Mouse (Mus musculus) heart, postnatal 4 days (tissue): ENCODE results near the gene Eci1. TPM values are rescaled to one million over a fixed set of nuclear protein-coding genes. Genes with fewer than 3 reads are reported as not detected.
"Not testable (repeated sequence)": the region's sequence is repeated elsewhere in the genome, so short reads cannot be mapped to it uniquely, and the experiment has no call there.

ENCODE experiments used
- DNase-seq: peaks from one replicate; pipeline ENCODE4 v3.0.0; 2021
- total RNA-seq, 2 experiments: library from RNA; stranded (reverse); gene quantifications; 2 replicates each; pipeline ENCODE4 v1.2.3; 2021

The Eci1 gene
- total RNA-seq, 2 experiments from 2014 or later = 323 to 342 TPM

DNA sequence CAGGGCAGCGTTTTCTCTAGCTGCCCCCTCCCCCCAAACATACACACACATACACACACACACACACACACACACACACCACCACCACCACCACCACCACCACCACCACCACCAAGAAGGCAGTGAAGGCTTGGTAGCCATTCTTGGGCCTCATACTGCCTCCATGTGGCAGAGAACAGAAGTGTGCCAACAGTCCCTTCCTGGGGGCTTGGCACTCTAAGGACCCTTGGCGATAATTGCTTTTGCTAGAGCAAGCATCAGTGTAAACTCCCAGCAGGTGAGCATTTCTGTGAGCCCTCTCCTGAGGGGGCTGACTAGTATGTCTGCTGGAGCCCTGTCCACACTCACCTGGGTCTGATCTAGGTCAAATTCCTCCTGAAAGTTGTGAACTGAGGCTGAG lies 14.7 kb downstream of the Eci1 start:
- DNase-seq = no peak

DNA sequence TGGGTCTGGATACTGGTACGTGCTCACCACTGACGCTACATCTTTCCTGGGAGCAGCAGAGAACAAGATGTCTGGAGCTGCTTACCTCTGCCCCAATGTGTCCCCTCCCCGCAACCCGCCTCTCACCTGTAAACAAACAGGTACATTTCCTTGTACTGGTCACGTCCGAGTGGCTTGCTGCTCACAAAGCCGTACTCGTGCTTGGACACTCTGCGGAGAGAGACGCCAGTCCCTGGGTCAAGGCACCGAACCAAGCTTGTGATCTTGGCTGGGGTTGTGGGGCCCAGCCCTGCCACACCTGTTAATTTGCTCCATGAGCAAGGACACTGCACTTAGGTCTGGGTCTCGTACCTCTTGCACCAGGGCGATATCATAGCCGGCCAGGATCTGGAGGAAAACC lies 15.7 kb downstream of the Eci1 start:
- DNase-seq = no peak

DNA sequence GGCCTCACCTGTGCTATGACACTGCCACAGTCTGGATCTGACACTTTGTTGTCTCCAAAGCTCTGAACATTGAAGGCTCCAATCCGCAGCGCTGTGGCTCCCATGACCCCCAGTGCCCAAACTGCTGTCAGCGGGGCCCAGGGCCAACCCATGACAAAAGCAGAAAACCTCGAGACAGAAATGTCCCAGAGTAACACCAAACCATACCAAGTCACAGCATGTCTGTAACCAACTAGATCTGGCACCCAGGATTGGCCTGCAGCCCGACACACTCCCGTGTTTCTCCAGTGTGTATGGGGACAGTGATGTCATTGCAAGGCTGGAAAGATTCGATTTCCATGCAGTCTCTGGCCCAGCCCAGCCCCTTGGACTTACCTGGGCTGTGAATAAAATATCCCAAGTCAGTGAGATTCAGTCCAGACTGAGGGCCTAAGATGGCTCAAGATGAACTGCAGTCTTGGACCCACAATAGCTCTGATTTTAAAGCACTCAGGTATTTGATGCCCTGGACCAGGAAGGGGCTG lies 16.3 kb downstream of the Eci1 start, which contains the start of gene Dnase1l2:
Gene Dnase1l2, minus strand, starts transcription at position 474 of the 524 bp plus-strand sequence.
- no peak for DNase-seq

DNA sequence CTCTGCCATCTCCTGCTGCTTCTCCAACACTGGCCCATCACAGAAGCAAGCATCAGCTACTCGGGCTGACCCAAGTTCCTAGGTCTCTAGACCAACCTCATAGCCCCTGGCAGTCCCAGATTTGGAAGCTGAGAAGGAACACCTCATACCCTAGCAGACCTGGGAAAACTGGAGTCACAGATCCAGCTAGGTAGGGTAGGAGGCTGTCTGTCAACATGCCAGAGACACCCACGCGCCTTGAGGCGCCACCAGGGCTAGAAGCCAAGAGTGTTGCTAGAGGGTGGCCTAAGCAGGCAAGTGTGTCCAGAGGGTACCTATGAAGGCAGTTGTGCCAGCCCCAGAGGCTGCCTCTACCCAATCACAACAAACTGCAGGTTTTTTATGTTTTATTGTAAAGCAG lies 17.0 kb downstream of the Eci1 start:
- no peak for DNase-seq

DNA sequence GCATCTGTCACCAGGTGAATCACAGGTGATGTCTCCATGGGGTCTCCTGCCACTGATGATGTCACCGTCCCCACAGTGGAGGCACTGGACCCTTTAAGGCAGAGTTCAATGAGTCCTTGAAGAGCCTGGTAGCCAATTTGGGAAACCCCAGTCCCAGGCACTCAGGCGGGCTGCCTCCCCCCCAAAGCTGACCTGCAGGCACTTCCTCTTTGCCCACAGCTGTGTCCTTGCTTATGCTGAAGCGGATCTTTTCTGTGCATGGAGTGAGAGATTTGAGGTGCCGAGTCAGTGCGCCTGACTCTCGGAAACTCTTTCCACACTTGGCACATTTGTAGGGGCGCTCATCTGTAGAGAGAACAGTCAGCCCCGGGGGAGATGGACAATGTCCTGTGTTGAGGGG lies 20.1 kb downstream of the Eci1 start:
- DNase-seq = no peak

DNA sequence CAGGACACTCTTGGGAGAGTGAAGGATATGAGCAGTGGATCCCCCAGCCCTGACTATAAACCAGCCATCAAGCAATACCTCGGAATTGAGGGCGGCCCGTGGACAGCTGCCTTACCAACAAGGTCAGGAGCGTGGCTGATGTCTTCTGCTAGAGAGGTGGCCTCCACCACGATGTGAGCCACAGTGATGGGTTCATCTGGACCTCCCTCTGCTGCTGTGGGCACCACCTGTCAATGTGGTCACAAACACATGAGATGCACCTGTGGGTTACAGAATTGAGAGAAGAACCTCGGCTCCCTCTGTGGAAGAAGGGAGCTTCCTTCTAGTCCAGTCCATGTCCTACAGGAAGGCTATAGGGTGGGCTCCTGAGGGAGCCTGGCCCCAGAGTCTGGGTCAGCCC lies 23.1 kb downstream of the Eci1 start:
- DNase-seq = no peak

DNA sequence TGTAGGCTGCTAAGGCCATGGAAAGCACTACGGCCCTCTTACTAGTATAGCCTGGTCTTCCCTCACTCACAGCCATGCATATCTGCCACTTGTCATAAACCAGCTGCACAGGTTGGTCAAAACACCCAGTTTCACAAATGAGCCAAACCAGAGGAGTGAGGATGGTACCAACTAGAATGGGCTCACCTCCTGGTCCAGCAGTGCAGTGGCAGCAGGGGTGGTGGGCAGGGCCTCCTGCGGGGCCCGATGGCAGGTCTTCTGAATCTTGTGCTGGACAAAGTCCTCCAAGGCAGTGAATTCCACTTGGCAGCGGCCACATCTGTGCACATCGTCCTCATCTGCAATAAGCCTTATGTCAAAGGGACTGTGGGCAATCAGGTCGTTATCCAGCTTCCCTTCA lies 24.8 kb downstream of the Eci1 start:
- no peak for DNase-seq

DNA sequence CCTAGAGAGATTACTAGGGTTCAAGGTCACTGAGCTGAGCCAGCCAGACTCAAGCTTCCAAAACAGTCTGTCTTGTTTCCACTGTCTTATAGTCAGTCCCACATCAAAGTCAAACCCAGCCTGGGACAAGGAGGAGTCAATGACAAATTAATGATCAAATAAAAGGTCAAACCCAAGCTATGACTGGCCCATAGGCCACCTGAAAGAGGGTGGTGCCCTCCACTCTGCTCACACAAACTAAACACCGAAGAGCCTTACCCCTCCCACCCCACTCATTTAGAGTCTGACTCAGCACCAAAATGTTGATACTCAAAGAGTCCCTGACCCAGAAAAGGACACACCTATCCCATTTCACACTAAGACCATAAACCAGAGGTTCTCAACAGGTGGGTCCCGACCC lies 26.9 kb downstream of the Eci1 start:
- no peak for DNase-seq

DNA sequence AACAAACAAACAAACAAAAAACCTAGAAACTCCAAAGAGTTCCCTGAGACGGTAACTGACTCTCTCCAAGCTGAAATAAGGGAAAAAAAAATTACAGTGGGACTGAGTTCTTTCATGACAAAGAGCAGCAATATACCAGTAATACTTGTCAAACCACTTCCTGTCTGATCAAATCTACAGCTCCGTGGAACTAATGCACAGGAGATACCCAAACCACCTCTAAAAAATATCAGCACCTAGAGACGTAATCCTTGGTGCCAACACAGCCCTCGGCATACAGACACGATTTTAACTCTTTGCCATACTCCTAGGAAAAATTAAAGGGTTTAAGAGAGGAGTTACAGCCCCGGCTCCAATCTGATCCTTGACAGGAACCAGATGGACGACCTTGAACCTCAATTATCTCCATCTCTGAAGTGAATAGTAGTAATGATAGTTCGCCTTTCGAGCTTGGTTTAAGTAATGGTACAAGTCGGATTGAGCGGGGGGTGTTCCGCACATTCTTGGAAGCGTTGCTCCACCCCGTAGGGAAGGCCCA lies 27.8 kb downstream of the Eci1 start:
- DNase-seq = no peak

DNA sequence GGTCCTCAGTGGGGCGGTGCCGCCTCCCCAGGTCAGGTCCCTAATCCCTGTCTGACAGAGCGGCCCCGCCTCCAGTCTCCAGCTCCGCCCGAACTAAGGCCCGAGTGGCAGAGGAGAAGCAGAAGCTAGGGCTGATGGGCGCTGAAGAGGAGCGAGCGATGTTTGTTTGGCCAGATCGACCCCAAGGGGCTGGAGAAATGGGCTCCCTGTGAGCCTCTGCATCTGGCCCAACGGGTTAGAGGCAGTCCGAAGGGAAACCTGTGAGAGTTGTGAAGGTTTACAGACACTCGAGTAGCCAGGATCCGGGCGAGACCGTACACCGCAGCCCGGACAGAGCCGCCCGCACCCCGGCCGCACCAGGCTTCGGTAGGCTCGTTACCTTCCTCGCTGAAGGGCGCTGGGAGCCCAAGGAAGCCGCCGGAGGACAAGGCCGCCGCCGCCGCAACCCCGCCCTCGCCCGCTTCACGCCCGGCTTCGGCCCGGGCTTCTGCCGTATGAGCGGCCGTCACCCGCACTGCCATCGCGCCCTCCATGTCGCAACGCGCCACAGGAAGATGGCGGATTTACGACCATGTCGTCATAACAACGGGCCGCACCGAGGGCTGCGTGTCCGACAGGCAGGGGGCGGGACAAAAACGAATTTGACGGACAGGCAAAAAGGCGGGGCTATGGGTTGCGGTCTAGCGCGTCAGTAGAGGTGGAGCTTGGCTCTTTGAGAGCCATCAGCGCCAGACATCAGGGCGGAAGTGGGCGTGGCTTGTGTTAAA lies 28.5 kb downstream of the Eci1 start:
- peak; percentile 100 for DNase-seq

DNA sequence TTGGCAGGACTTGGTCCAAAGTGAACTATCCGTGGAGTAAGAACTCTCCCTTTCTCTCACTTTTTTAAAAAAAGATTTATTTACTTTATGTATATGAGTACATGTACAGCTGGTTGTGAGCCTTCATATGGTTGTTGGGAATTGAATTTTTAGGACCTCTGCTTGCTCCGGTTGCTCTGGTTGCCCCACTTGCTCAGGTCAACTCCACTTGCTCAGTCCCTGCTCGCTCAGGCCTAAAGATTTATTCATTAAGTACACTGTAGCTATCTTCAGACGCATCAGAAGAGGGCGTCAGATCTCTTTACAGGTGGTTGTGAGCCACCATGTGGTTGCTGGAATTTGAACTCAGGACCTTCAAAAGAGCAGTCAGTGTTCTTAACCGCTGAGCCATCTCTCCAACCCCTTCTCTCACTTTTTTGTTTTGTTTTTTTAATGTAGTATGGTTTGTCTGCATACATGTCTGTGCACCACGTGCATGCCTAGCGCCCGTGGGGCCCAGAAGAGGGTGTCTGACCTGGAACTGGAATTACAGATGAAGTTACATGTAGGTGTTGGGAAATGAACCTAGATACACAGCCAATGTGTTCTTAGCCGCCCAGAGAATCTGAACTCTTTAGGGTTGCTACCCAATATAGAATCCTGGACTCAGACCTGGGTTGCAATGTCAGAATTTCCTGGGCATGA lies 29.2 kb downstream of the Eci1 start:
- DNase-seq = not testable (repeated sequence)

DNA sequence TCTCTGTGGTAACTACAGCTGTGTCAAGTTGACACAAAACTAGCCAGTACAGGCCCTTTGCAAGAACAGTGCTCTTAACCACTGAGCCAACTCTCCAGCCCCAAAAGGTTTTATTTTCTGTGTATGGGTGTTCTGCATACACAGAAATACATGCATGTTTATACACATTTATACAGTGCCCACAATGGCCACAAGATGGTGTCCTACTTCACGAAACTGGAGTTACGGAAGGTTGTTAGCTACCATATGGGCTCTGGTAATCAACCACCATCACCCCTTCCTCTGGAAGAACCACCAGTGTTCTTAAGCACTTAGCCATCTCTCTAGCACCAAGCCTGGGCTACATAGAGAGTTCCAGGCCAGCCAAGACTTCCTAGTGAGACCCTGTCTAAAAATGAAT lies 35.1 kb downstream of the Eci1 start:
- no peak for DNase-seq

DNA sequence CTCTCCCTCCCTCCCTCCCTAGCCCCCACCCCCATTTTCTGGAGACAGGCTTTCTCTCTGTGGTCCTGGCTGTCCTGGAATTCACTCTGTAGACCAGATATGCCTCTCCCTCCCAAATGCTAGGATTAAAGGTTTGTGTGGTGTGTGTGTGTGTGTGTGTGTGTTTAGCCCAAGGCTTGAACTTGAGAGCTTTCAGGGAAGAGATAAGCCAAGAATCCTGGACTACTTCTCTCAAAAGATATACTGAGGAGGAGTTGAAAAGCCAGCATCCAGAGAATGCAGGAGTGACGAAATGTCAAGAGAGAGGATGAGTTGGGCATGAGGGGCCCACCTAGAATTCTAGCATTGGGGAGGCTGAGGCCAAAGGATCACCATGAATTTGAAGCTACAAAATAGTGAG lies 36.5 kb downstream of the Eci1 start:
- no peak for DNase-seq

DNA sequence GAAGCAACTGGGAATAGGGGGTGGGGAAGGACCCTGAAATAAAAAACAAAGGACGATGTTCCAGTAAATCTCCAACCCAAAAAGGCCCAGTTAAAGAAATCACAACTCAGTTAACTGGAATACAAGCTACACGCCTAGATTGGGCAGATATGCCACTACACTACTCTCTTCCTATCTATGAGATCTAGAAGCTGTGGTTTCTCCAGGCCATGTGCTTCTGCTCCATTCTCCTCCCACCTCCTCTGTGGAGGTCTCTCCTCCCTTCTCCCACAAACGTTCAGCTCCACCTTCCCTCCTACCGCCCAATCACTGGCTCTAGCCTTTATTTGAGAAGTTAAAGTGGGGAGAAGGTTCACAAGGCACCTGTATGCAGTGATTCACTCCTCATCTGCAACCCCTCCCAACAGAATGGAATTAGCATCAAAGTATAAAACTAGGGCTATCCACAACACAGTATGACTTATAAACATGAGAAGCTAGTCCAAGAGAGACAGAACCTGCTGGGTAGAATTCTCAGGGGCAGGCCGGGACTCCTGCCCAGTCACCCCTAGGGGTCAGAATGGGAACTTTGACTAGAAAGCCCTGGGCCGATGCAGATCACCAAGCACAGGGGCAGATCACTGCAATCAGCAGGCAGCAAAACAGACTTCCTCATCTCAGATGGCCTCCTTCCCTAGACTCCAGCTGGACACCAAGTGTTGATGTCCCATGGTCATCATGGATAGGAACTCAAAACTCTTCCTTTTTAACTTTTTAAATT lies 37.1 kb downstream of the Eci1 start:
- no peak for DNase-seq

DNA sequence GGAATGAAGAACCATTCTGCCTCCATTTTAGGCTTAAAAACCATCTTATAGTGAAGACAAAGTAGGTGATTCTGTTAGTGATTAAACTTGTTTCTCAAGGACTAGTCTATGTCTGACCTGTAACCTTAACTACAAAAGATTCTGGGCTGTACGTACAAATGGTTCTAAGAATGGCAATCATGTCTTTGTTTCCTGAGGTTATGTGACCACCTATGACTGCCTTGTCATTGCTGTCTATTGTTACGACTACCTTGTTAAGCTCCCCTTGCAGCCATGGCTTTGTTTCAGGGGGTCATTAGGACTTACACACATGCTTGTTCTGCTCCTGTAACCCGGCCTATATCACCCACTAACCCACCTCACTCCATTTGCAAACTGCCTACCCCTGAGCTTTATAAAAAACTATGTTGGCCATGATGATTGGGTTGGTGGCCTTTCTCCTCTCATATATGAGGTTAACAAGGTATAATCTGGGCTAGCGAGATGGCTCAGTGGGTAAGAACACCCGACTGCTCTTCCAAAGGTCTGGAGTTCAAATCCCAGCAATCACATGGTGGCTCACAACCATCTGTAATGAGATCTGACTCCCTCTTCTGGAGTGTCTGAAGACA lies 42.3 kb downstream of the Eci1 start:
- no peak for DNase-seq

DNA sequence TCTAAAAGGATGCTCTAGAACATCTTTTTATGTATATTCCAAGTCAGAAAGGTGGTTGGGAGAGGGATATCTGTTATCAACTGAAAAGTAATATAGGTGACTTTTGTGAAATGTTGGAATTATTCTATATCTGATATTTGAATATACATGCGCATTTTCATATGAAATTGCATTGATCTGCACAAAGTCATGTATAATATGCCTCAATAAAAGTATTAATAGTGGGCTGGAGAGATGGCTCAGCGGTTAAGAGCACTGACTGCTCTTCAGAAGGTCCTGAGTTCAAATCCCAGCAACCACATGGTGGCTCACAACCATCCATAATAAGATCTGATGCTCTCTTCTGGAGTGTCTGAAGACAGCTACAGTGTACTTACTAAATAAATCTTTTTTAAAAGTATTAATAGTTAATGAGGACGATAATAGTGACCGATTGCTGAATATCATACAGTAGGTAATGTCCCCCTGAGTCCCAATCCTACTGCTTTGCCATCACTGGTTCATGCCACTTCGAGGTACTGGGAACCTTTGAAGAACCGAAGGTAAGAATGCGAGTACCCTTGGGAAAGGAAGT lies 43.0 kb downstream of the Eci1 start:
- no peak for DNase-seq

DNA sequence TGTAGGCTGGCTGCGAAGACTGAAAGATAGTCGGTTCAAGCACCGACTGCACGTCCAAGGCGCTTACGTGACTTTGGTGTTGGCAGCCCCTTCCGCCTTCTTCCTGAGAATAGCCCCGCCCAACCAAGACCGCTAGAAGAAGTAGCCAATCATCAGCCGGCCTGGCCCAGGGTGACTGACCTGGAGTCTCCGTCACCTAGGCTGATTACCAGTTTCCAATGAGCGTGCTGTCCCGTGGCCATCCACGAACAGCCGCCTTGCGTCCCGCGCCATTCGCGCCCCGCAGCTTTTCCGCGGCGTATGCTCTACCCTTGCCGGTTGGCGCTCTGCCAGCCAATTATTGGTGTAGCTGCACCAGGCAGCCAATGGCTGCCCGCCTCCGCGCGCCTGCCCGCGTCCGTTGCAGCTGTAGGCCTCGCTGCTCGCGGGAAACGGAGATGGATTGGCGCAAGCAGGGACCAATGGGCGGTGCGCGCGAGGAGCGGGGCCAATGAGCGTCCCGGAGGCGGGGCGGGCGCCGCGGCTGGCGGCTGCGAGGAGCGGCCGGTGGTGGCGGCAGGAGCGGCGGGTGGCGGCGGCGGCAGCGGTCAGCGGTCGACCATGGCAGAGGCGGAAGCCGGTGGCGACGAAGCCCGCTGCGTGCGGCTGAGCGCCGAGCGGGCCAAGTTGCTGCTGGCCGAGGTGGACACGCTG lies 43.6 kb downstream of the Eci1 start, which contains the start of the genes E4f1 and Pgp:
Gene E4f1, minus strand, starts transcription at position 404 of the 693 bp plus-strand sequence.
Gene Pgp, plus strand, starts transcription at position 483 of the 693 bp plus-strand sequence.
- DNase-seq = peak; percentile 98

DNA sequence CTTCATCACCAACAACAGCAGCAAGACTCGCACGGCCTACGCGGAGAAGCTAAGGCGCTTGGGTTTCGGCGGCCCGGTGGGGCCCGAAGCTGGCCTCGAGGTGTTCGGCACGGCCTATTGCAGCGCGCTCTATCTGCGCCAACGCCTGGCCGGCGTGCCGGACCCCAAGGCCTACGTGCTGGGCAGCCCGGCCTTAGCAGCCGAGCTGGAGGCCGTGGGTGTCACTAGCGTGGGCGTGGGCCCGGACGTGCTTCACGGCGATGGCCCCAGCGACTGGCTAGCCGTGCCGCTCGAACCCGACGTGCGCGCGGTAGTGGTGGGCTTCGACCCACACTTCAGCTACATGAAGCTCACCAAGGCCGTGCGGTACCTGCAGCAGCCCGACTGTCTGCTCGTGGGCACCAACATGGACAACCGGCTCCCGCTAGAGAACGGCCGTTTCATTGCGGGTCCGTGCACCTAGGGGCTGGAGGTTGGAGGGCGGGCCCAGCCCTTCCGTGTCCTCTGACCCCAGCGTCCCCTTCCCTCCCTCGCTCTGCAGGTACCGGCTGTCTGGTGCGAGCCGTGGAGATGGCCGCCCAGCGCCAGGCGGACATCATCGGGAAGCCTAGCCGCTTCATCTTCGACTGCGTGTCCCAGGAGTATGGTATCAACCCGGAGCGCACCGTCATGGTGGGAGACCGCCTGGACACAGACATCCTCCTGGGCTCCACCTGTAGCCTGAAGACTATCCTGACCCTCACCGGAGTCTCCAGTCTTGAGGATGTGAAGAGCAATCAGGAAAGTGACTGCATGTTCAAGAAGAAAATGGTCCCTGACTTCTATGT lies 44.5 kb downstream of the Eci1 start:
- peak; percentile 50 for DNase-seq

DNA sequence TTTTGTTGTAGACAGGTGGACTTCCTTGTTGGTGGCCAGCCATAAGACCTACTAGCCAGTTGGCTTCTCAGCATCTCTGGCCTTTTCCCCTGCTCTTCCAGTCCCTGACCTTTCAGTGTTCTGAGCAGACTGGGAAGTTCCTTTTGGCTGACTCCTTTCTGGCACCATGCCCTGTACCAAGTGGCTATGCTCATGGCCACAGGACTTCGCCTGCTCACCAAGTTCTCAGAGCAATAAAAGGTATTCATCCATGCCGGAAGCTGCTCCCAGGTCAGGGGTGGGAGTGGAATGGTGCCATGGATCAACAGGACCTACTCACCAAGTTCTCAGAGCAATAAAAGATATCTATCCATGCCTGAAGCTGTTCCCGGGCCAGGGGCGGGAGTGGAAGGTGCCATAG lies 46.1 kb downstream of the Eci1 start:
- peak; percentile 63 for DNase-seq

DNA sequence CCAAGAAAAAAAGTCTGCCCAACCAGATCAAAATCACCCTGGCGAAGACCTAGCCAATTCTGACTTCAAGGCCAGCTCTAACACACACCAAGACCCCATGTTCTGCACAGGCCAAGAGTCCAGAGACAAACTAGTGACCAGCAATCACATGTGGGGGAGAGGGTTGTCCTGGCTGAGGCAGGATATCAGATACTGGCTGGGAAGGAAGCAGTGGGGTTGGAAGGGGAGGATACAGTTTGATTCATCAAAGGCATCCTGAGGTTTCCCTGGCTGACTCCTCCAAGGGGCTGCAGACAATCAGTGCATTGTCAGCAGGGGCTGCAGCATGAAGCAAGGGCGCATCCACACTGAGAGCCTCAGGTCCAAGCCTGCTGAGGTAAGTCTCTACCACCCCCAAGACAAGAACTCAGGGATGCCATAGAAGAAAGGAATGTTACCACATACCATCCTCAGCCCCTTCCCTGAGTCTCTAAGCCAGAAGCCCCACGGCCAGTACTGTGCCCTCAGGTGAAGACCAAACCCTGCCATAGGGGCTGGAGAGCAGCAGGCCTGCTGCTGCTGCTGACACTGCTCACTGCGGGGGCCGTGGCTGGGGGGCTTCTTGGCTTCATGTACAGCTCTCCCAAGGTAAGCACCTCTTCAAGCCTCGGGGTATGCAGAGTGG lies 47.3 kb downstream of the Eci1 start, which contains the start of gene Bricd5:
Gene Bricd5, plus strand, starts transcription at position 273 of the 664 bp plus-strand sequence.
- no peak for DNase-seq
